Mouse (Mus musculus): ENCODE results near the gene Ezh1.

The Ezh1 gene

DNA sequence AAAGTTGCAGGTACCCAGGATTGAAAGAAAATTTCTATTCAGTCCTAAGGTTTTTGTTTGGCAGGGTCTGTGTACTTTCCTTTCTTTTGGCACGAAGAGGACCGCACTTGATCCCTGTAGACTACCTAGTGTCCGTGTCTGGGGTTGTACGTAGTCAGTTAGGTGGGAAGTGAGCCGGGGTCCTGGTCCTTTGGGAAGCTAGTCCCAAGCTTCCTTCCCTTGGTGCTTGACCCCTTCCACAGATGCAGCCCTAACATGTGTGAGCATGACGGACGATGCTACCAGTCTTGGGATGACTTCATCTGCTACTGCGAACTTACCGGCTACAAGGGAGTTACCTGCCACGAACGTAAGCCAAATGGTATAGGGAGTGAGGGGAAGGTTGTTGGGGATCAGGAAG is 44.3 kb downstream of the Ezh1 start:
- no peak for DNase-seq (ENCODE audit: low spot score in 2 of 2)

- DNase-seq (ENCODE audit: low spot score in 2 of 2): no peak
Observed at GRCm38 (mm10) chr11:101180846-101181740, 45.2 kb downstream of the Ezh1 start.

DNA sequence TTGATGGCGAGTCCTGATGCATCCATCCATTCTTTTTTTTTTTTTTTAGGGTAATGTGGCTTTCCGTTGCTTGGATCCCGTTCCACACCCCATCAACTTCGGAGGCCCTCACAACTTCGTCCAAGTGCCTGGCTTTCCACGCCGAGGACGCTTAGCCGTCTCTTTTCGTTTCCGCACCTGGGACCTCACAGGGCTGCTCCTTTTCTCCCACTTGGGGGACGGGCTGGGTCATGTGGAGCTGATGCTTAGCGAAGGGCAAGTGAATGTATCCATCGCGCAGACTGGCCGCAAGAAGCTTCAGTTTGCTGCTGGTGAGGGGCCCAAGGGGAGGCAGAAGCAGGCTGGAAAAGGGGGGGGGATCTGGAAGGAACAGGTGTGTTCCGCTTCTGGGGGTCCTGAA is 46.0 kb downstream of the Ezh1 start:
- no peak for DNase-seq (ENCODE audit: low spot score in 2 of 2)

- no peak for DNase-seq (ENCODE audit: low spot score in 2 of 2)
Observed at GRCm38 (mm10) chr11:101179306-101179705, 47.0 kb downstream of the Ezh1 start.

GRCm38 (mm10) chr11:101178061-101179058 is 47.9 kb downstream of the Ezh1 start:
- DNase-seq (ENCODE audit: low spot score in 2 of 2): no peak

- no peak for DNase-seq (ENCODE audit: low spot score in 2 of 2)
Observed at GRCm38 (mm10) chr11:101176933-101177773, 49.1 kb downstream of the Ezh1 start.

GRCm38 (mm10) chr11:101176117-101176691 is 50.1 kb downstream of the Ezh1 start:
- DNase-seq (ENCODE audit: low spot score in 2 of 2): no peak

GRCm38 (mm10) chr11:101175636-101176116 is 50.6 kb downstream of the Ezh1 start:
- no peak for DNase-seq (ENCODE audit: low spot score in 2 of 2)

DNA sequence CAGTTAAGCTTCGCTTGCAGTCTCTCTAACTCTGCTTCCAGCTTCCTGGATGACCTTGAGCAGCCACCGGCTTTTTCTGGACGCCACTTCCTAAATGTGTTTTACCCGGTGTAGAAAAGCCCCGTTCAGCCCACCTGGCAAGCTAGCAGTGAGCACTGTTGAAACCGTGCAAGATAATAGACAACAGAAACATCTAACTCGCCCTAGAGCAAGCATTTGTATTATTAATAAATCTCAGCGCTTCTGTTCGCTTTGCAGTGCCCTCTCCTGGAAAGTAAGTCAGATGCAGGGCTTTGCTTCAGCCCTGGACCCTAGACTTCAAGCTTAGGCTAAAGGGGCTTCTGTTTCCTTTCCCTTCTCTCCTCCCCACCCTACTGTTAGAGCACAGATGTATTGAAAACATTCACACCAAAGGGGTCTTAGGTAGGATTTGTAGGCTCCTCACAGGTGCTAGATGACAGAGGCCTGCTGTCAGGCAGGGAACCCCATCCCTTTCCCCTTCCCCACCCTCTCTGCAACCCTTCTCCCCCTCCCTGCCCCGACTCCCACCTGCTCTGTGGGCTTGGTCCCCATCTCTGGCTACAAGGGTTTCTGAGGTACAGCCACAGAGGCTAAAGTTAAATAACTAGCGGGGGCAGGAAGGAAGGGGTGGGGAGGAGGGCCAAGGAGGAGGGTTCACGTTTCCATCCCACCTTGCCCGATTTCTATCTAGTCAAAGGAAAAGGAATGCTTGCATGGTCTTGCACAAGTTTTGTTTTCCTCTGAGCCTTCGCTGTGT is 51.2 kb downstream of the Ezh1 start, which contains the start of gene Ccr10:
Gene Ccr10 (minus strand): TSS at position 593 of the 778 bp plus-strand sequence.
- DNase-seq (ENCODE audit: low spot score in 2 of 2): no peak

DNA sequence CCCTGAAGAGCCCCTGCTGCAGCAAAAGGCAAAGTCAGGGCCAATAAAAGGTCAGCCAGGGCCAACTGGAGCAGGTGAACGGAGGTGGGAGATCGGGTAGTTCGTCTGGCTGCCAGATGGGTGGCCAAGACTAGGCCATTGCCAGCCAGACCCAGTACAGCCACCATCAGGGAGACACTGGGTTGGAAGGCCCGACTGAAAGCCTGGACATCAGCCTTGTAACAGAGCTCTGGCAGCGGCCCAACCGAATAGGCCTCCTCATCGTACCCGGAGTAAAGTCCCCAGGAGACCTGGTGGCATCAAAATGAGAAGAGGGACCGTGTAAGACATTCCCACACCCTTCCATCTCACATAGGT is 51.9 kb downstream of the Ezh1 start:
- DNase-seq (ENCODE audit: low spot score in 2 of 2): no peak

GRCm38 (mm10) chr11:101173631-101174388 is 52.5 kb downstream of the Ezh1 start:
- no peak for DNase-seq (ENCODE audit: low spot score in 2 of 2)

GRCm38 (mm10) chr11:101173112-101173511 is 53.2 kb downstream of the Ezh1 start:
- no peak for DNase-seq (ENCODE audit: low spot score in 2 of 2)

GRCm38 (mm10) chr11:101172434-101172815 is 53.8 kb downstream of the Ezh1 start:
- DNase-seq (ENCODE audit: low spot score in 2 of 2): no peak

DNA sequence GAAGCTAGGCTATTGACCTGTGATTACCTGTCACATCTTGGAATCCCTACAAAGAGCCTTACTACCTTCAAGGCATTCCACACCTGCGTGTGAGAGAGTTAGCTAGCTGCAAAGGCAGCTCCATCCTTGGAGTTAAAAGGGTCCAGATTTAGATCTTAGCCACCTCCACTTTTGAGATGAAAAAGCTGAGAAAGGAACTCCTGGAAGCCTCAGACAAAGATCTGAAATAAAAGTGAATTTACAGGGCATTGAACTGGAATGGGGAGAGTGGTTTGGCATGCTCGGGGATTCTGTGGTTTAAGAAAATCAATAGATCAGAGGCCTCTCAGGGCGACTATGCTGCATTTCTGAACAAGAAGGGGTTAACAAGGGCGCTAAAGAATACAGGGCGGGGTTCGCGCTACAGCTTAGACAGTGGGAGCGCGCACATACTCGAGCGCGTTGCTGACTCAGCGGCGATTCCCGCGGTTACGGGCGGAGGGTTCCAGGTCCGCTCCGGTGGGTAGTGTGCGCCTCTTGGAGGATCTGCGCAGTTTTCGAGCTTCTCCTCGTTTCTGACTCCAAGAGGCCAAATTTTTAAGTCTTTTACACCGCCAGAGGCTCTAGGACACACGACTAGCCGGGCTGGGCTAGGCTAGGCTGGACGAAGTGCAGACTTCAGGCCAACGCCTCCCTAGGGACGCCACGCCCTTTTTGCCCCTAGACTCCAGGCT is 54.4 kb downstream of the Ezh1 start:
- no peak for DNase-seq (ENCODE audit: low spot score in 2 of 2)

DNA sequence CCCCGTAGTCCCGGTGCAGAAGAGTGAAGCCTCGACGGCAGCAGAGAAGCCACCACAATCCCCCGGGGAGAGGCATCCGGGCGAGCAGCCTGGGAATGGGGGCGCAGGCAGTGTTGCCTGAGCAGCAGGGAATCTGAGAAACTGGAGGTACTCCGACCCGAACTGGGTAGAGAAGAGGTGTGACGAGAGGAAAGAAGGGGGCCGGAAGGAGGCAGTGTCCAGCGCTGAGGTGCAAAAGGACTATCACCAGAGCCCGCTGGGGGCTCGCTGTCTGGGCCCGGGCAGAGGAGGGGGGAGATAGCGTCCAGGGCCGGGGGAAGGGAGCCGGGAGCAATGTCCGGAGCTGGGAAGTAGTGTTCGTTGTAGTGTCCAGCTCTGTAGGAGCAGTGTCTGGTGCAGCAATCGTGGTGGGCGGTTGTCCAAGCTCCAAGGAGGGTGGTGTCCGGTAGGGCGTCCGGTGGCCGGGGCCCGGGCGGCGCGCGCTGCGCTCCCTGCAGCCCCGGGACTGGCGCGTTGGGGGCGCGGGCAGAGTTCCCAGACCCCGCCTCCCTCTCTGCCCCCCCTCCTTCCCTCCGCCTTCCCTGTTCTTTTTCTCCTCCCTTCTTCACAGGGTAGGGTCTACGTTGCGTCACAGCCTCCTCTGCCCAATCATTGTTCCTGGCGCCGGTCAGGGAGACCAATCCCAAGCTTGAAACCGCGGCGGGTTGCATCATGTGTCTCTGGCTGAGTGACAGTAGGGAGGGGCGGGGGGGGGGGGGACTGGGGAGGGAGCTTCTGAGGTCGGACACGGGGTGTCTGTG is 55.3 kb downstream of the Ezh1 start, which contains the start of gene Plekhh3:
Gene Plekhh3 (minus strand): TSS at position 541 of the 800 bp plus-strand sequence.
- DNase-seq (ENCODE audit: low spot score in 2 of 2): peak; percentile 95 to 98

DNA sequence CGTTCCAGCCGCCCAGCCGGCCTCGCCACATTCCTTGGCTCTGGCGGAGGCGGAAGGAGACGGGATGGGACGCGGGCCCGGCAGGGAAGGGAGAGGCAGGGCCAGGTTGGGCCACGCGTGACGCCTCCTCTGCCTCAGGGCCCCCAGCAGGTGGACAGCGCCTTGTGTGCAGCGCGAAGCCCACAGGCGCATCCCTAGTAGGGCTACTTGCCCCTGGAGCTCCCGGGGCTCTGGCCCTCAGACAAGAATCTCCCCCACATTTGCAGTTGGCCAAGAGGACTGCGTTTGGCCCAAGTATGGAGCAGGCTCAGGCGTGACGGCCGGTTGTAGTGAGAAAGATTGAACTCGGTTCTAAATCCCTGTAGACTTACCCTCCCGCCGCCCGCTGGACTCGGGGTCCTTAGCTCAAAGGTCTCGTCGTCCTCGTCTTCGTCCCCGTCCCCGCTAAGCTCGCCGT is 55.9 kb downstream of the Ezh1 start, which contains the start of gene Cntnap1:
Gene Cntnap1 (plus strand): TSS at position 170 of the 457 bp plus-strand sequence.
- no peak for DNase-seq (ENCODE audit: low spot score in 2 of 2)

GRCm38 (mm10) chr11:101169301-101170107 is 56.8 kb downstream of the Ezh1 start:
- DNase-seq (ENCODE audit: low spot score in 2 of 2): no peak
